Comparison of ENCODE assay signal across 8 mouse cellular contexts in the genomic region with DNA sequence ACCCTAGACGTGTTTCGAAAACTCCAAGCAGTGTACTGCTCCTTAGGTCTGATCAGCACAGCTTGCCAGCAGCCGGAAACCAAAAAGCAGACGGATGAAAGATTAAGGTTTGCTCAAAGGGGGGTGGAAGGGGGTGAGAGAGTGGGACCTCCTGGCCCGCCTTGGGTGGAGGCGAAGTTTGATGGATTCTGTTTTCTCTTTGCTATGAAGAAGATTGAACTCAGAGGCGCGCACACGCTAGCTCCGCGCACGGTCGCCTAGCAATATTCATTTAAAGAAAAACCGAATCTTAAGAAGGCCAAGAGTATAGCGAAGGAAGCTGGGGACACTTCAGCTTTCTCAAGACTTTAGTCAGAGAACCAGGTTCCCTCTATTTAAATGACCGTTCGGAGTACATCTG. TPM values are rescaled to one million over a fixed set of nuclear protein-coding genes. Genes with fewer than 3 reads are reported as not detected.
DNase-seq lines count a peak whose midpoint lies in the region; ATAC-seq and TF ChIP-seq lines count a peak whose summit lies in the region.

Mrpl1 (plus strand) TSS at position 35 of the 400 bp plus-strand sequence.

- H3K4me3 ChIP-seq in forebrain, embryonic 11.5 days (ENCODE audit: low read depth, low read length): peak within 1 kb of the TSS; percentile 81
- H3K4me3 ChIP-seq in heart, embryonic 16.5 days (ENCODE audit: low read length): peak within 1 kb of the TSS; percentile 76
- H3K4me3 ChIP-seq in liver, postnatal 0 days (ENCODE audit: low read depth, low read length): peak within 1 kb of the TSS; percentile 73
- H3K4me3 ChIP-seq in neural tube, embryonic 12.5 days: peak within 1 kb of the TSS; percentile 69

- peak within 1 kb of the TSS; percentile 80 for H3K9ac ChIP-seq in forebrain, embryonic 11.5 days (ENCODE audit: low read length)
- peak within 1 kb of the TSS; percentile 83 for H3K9ac ChIP-seq in heart, embryonic 16.5 days (ENCODE audit: low read length)
- peak within 1 kb of the TSS; percentile 71 for H3K9ac ChIP-seq in liver, postnatal 0 days (replicated peaks)
- H3K9ac ChIP-seq in neural tube, embryonic 12.5 days: peak within 1 kb of the TSS; percentile 64

- peak within 1 kb of the TSS; percentile 15; the same call in 1 of the 2 replicates for H3K27ac ChIP-seq in forebrain, embryonic 11.5 days (ENCODE audit: low read depth, low read length)
- peak within 1 kb of the TSS; percentile 66 for H3K27ac ChIP-seq in heart, embryonic 16.5 days (ENCODE audit: low read length)
- peak within 1 kb of the TSS; percentile 73 for H3K27ac ChIP-seq in liver, postnatal 0 days (ENCODE audit: low read depth)
- H3K27ac ChIP-seq in neural tube, embryonic 12.5 days: peak within 1 kb of the TSS; percentile 10; the same call in 1 of the 2 replicates

- H3K4me1 ChIP-seq in forebrain, embryonic 11.5 days (replicated peaks; ENCODE audit: control insufficient read depth, insufficient read depth, low read length): no peaks in the 10 kb centered on the region; the same call in 1 of the 2 replicates
- H3K4me1 ChIP-seq in heart, embryonic 16.5 days (ENCODE audit: control insufficient read depth, insufficient read depth, low read length): peaks cover 19% of the 10 kb centered on the region
- H3K4me1 ChIP-seq in liver, postnatal 0 days (ENCODE audit: insufficient read depth): peaks cover 27% of the 10 kb centered on the region
- peaks cover 6% of the 10 kb centered on the region for H3K4me1 ChIP-seq in neural tube, embryonic 12.5 days

- peak; percentile 56 for DNase-seq in MN1 (ENCODE audit: low spot score)
- DNase-seq in c-Kit-positive CD71-negative TER-119-negative erythroid progenitor cells, embryonic 14.5 days (ENCODE audit: low read depth): peak; percentile 47
- peak; percentile 52 for DNase-seq in forebrain, embryonic 11.5 days (ENCODE audit: low spot score)
- DNase-seq in large intestine, adult 2 months (ENCODE audit: low read depth, low spot score): peak; percentile 40
- DNase-seq in liver, postnatal 0 days: peak; percentile 44
- peak; percentile 68 for DNase-seq in thymus, postnatal 4 days

- 2% methylated on average over 17 of the region's 17 CpGs for WGBS in forebrain, embryonic 11.5 days
- 2% methylated on average over 17 of the region's 17 CpGs for WGBS in heart, embryonic 16.5 days
- WGBS in large intestine, adult 2 months: under 1% methylated on average over 17 of the region's 17 CpGs
- WGBS in liver, postnatal 0 days (ENCODE audit: insufficient replicate concordance): 1% methylated on average over 17 of the region's 17 CpGs
- 4% methylated on average over 17 of the region's 17 CpGs for WGBS in neural tube, embryonic 12.5 days

- no peak for TF ChIP-seq EP300 in liver, postnatal 0 days (IDR thresholded peaks at IDR 0.05; ENCODE audit: low read depth)

- no peaks in the 10 kb centered on the region for H3K27me3 ChIP-seq in forebrain, embryonic 11.5 days (ENCODE audit: control insufficient read depth, insufficient read depth, low read length)
- no peaks in the 10 kb centered on the region for H3K27me3 ChIP-seq in heart, embryonic 16.5 days (ENCODE audit: control insufficient read depth, insufficient read depth, low read length)
- H3K27me3 ChIP-seq in liver, postnatal 0 days (ENCODE audit: insufficient read depth, low read length): no peaks in the 10 kb centered on the region
- no peaks in the 10 kb centered on the region for H3K27me3 ChIP-seq in neural tube, embryonic 12.5 days (replicated peaks)

- peak; percentile 74 for ATAC-seq in forebrain, embryonic 11.5 days (replicated peaks; ENCODE audit: low FRiP score)
- peak; percentile 66 for ATAC-seq in heart, embryonic 16.5 days (replicated peaks; ENCODE audit: extremely low read depth, insufficient read depth, low FRiP score)
- peak; percentile 70 for ATAC-seq in liver, postnatal 0 days
- peak; percentile 56 for ATAC-seq in neural tube, embryonic 12.5 days (ENCODE audit: low FRiP score, low read depth)

- H3K36me3 ChIP-seq in forebrain, embryonic 11.5 days (ENCODE audit: control insufficient read depth, insufficient read depth, low read length): no peaks in the 10 kb centered on the region
- peaks cover 3% of the 10 kb centered on the region; the same call in 1 of the 2 replicates for H3K36me3 ChIP-seq in heart, embryonic 16.5 days (ENCODE audit: control insufficient read depth, insufficient read depth)
- H3K36me3 ChIP-seq in liver, postnatal 0 days (replicated peaks; ENCODE audit: insufficient read depth, low read length): peaks cover 9% of the 10 kb centered on the region
- H3K36me3 ChIP-seq in neural tube, embryonic 12.5 days: peaks cover 7% of the 10 kb centered on the region; the same call in 1 of the 2 replicates

- H3K9me3 ChIP-seq in forebrain, embryonic 11.5 days (ENCODE audit: control insufficient read depth, low read length): no peaks in the 10 kb centered on the region
- no peaks in the 10 kb centered on the region for H3K9me3 ChIP-seq in heart, embryonic 16.5 days (replicated peaks; ENCODE audit: control insufficient read depth, low read length)
- no peaks in the 10 kb centered on the region for H3K9me3 ChIP-seq in liver, postnatal 0 days (ENCODE audit: low read length)
- H3K9me3 ChIP-seq in neural tube, embryonic 12.5 days: no peaks in the 10 kb centered on the region

- no peak for TF ChIP-seq CTCF in liver, postnatal 0 days (IDR thresholded peaks at IDR 0.05; ENCODE audit: low read depth)

- peak within 1 kb of the TSS; percentile 66 for H3K4me2 ChIP-seq in forebrain, embryonic 11.5 days (ENCODE audit: low read depth, low read length, severe bottlenecking)
- peak within 1 kb of the TSS; percentile 66 for H3K4me2 ChIP-seq in heart, embryonic 16.5 days (ENCODE audit: low read depth, low read length)
- peak within 1 kb of the TSS; percentile 80 for H3K4me2 ChIP-seq in liver, postnatal 0 days (ENCODE audit: low read depth, low read length)
- H3K4me2 ChIP-seq in neural tube, embryonic 12.5 days (replicated peaks): peak within 1 kb of the TSS; percentile 75

RNA-seq across cellular contexts. Expression of gene Mrpl1, which starts in this region (rescaled TPM):
- 20.3 and 23.6 TPM in 2 replicates for polyA plus RNA-seq in forebrain, embryonic 11.5 days (2014; fragmentation: Nextera tagmentation; extraction: Ambion mirVana)
- 20.9 and 23.5 TPM in 2 replicates for polyA plus RNA-seq in heart, embryonic 16.5 days (2015; fragmentation: Nextera tagmentation; extraction: Ambion mirVana)
- 3.1 and 3.4 TPM in 2 replicates for polyA plus RNA-seq in large intestine, adult 2 months (2012; rRNA removed)
- 14.6 and 15.1 TPM in 2 replicates for polyA plus RNA-seq in liver, postnatal 0 days (2015; fragmentation: Nextera tagmentation; extraction: Ambion mirVana)
- polyA plus RNA-seq in neural tube, embryonic 12.5 days (2016; fragmentation: Nextera tagmentation; extraction: Ambion mirVana): 17.2 and 20.8 TPM in 2 replicates

Comparison
In these comparisons a context has a peak if more than half of its experiments do, and no peak if none do; other contexts are left out.
1. Peak in every context shown above with its lines: DNase-seq, ATAC-seq, H3K4me3 ChIP-seq and H3K27ac ChIP-seq.
2. H3K27ac ChIP-seq: peak in every context shown above with its lines; median percentile 73 in liver, postnatal 0 days; 66 in heart, embryonic 16.5 days; 15 in forebrain, embryonic 11.5 days; 10 in neural tube, embryonic 12.5 days.